Mouse (Mus musculus): ENCODE data around the gene Rev3l.

The Rev3l gene

GRCm38 (mm10) chr10:39731736-39732265 is at the start of gene Rev3l:
Rev3l (plus strand) TSS chr10:39732118.
- peak; percentile 82 to 91 for DNase-seq (ENCODE audit: low spot score in 2 of 2)

GRCm38 (mm10) chr10:39682556-39682955 is 49.4 kb upstream of the Rev3l start:
- no peak for DNase-seq (ENCODE audit: low spot score in 2 of 2)

GRCm38 (mm10) chr10:39683481-39683880 is 48.4 kb upstream of the Rev3l start:
- no peak for DNase-seq (ENCODE audit: low spot score in 2 of 2)

- peak in 1 of 2 experiments; percentile 31 for DNase-seq (ENCODE audit: low spot score in 2 of 2)
These were observed 45.1 kb upstream of the Rev3l start for GRCm38 (mm10) chr10:39686811-39687210.

GRCm38 (mm10) chr10:39687851-39688250 is 44.1 kb upstream of the Rev3l start:
- DNase-seq (ENCODE audit: low spot score in 2 of 2) = no peak

GRCm38 (mm10) chr10:39691351-39692064 is 40.4 kb upstream of the Rev3l start:
- DNase-seq (ENCODE audit: low spot score in 2 of 2) = no peak

- no peak for DNase-seq (ENCODE audit: low spot score in 2 of 2)
These were observed 39.8 kb upstream of the Rev3l start for GRCm38 (mm10) chr10:39692152-39692551.

GRCm38 (mm10) chr10:39707717-39708510 is 24.0 kb upstream of the Rev3l start:
- no peak for DNase-seq (ENCODE audit: low spot score in 2 of 2)

GRCm38 (mm10) chr10:39716936-39717335 is 15.0 kb upstream of the Rev3l start:
- no peak for DNase-seq (ENCODE audit: low spot score in 2 of 2)

GRCm38 (mm10) chr10:39730976-39731735 is 762 bp upstream of the Rev3l start:
- peak; percentile 86 to 88 for DNase-seq (ENCODE audit: low spot score in 2 of 2)

GRCm38 (mm10) chr10:39732266-39733100 is 565 bp downstream of the Rev3l start:
- peak; percentile 76 to 83 for DNase-seq (ENCODE audit: low spot score in 2 of 2)

GRCm38 (mm10) chr10:39733101-39733399 is 1.1 kb downstream of the Rev3l start:
- DNase-seq (ENCODE audit: low spot score in 2 of 2) = no peak

GRCm38 (mm10) chr10:39733421-39733930 is 1.6 kb downstream of the Rev3l start:
- DNase-seq (ENCODE audit: low spot score in 2 of 2) = no peak

- no peak for DNase-seq (ENCODE audit: low spot score in 2 of 2)
These were observed 4.3 kb downstream of the Rev3l start for GRCm38 (mm10) chr10:39736187-39736586.

- DNase-seq (ENCODE audit: low spot score in 2 of 2) = no peak
These were observed 10.1 kb downstream of the Rev3l start for GRCm38 (mm10) chr10:39742057-39742456.

- no peak for DNase-seq (ENCODE audit: low spot score in 2 of 2)
These were observed 32.8 kb downstream of the Rev3l start for GRCm38 (mm10) chr10:39764752-39765151.

GRCm38 (mm10) chr10:39766702-39767101 is 34.8 kb downstream of the Rev3l start:
- no peak for DNase-seq (ENCODE audit: low spot score in 2 of 2)

GRCm38 (mm10) chr10:39772259-39772658 is 40.3 kb downstream of the Rev3l start:
- DNase-seq (ENCODE audit: low spot score in 2 of 2) = no peak

- no peak for DNase-seq (ENCODE audit: low spot score in 2 of 2)
These were observed 42.2 kb downstream of the Rev3l start for GRCm38 (mm10) chr10:39773940-39774726.

- DNase-seq (ENCODE audit: low spot score in 2 of 2) = no peak
These were observed 45.0 kb downstream of the Rev3l start for GRCm38 (mm10) chr10:39776927-39777326.

All from natural killer cell, adult 2 months (primary cell).